Mouse (Mus musculus): ENCODE measurements around the gene Cenpj. TPM values are rescaled to one million over a fixed set of nuclear protein-coding genes. Genes with fewer than 3 reads are reported as not detected.

Gene Cenpj
- polyA plus RNA-seq (2021; fragmentation: Nextera tagmentation): 0.79 and 0.85 TPM in 2 replicates
- long read RNA-seq, experiment 1, partial matches to known transcripts: 2 of 6 reads
- long read RNA-seq, experiment 1, other reads (novel, unspliced or antisense): 3 of 6 reads
- long read RNA-seq, experiment 2, partial matches to known transcripts: 4 of 5 reads
- long read RNA-seq, experiment 2, other reads (novel, unspliced or antisense): 1 of 5 reads

GRCm38 (mm10) chr14:56575416-56575815, at the start of gene Cenpj, which contains the start of gene Parp4:
Cenpj (minus strand) TSS chr14:56575425.
Parp4 (plus strand) TSS chr14:56575619.

Other genes starting within 250 kb of the Cenpj start
- gene Atp12a, start 210.4 kb downstream of the Cenpj start, polyA plus RNA-seq (2021; fragmentation: Nextera tagmentation): 0.04 TPM in 1 of 2 replicates, not detected in the other
- gene Rnf17, start 172.8 kb downstream of the Cenpj start, polyA plus RNA-seq (2021; fragmentation: Nextera tagmentation): 0.54 and 0.66 TPM in 2 replicates
- gene Parp4, start 194 bp upstream of the Cenpj start, polyA plus RNA-seq (2021; fragmentation: Nextera tagmentation): 2.3 and 2.6 TPM in 2 replicates
- 41.1 and 61.0 TPM in 2 replicates for gene Mphosph8, start 92.8 kb upstream of the Cenpj start, polyA plus RNA-seq (2021; fragmentation: Nextera tagmentation)
- gene Pspc1, start 202.9 kb upstream of the Cenpj start, polyA plus RNA-seq (2021; fragmentation: Nextera tagmentation): 12.4 and 19.3 TPM in 2 replicates
- gene Zmym5, start 236.3 kb upstream of the Cenpj start, polyA plus RNA-seq (2021; fragmentation: Nextera tagmentation): 10.9 and 12.7 TPM in 2 replicates

Measured in left cerebral cortex, adult 6 months (tissue).